Mouse (Mus musculus): Measurements from ENCODE around the gene Myo3b. TPM values are rescaled to one million over a fixed set of nuclear protein-coding genes. Genes with fewer than 3 reads are reported as not detected.

The Myo3b gene
- polyA plus RNA-seq, 1 experiment from 2014 or later = not detected

DNA sequence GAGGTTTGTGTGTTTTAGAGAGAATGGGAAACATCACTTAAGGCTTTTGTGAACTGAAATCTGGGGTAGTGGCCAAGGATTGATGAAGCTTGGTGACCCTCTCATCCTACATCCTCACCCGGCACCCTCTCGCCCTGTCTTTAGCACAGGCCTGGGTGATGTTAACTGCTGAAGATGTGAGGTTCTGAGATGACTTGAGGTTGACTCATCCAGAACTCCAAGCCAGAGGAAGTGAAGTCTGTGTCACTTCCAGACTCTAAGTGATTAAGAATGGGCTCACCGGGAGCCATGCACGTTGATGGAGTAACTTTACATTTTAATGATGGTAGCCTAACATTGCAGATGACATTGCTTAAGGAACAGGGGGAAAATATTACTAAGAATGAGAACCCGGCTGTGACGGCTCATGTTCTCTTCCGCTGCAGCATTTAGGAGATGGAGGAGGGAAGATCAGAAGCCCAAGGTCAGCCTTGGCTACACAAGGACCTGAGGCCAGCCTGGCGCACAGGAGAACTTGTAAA is 143.3 kb downstream of the Myo3b start:
- H3K4me1 ChIP-seq = no peaks in the 10 kb centered on the region
- DNase-seq (ENCODE audit: low spot score) = no peak
- H3K4me3 ChIP-seq = no peak overlapping the region
- H3K27me3 ChIP-seq (ENCODE audit: low read depth, poor library complexity, severe bottlenecking) = no peaks in the 10 kb centered on the region
- WGBS = 96% methylated on average over 8 of the region's 8 CpGs
- H3K9me3 ChIP-seq (replicated peaks) = no peaks in the 10 kb centered on the region
- no peak overlapping the region for H3K27ac ChIP-seq
- H3K36me3 ChIP-seq = no peaks in the 10 kb centered on the region

- Histone ChIP-seq H3K9me3 (replicated peaks) (no peaks in the 10 kb centered on the region), H3K4me3 (no peak overlapping the region), H3K27me3 (ENCODE audit: low read depth, poor library complexity, severe bottlenecking) (no peaks in the 10 kb centered on the region), H3K36me3 (no peaks in the 10 kb centered on the region), H3K27ac (no peak overlapping the region), H3K4me1 (no peaks in the 10 kb centered on the region)
- WGBS = 79% methylated on average over 6 of the region's 6 CpGs
- DNase-seq (ENCODE audit: low spot score) = no peak
Observed at GRCm38 (mm10) chr2:70187040-70187439, 148.1 kb downstream of the Myo3b start.

- no peak for DNase-seq (ENCODE audit: low spot score)
- 87% methylated on average over 9 of the region's 9 CpGs for WGBS
- H3K27ac ChIP-seq = no peak overlapping the region
- no peak overlapping the region for H3K4me3 ChIP-seq
- H3K27me3 ChIP-seq (ENCODE audit: low read depth, poor library complexity, severe bottlenecking) = no peaks in the 10 kb centered on the region
- no peaks in the 10 kb centered on the region for H3K4me1 ChIP-seq
- no peaks in the 10 kb centered on the region for H3K9me3 ChIP-seq (replicated peaks)
- no peaks in the 10 kb centered on the region for H3K36me3 ChIP-seq
Observed at GRCm38 (mm10) chr2:70195418-70196248, 156.7 kb downstream of the Myo3b start.

GRCm38 (mm10) chr2:70201796-70202555 is 163.1 kb downstream of the Myo3b start:
- H3K4me3 ChIP-seq = no peak overlapping the region
- H3K27ac ChIP-seq = no peak overlapping the region
- H3K4me1 ChIP-seq = peaks cover 13% of the 10 kb centered on the region
- DNase-seq (ENCODE audit: low spot score) = no peak
- no peaks in the 10 kb centered on the region for H3K36me3 ChIP-seq
- peaks cover 8% of the 10 kb centered on the region; the same call in 1 of the 2 replicates for H3K27me3 ChIP-seq (ENCODE audit: low read depth, poor library complexity, severe bottlenecking)
- no peaks in the 10 kb centered on the region for H3K9me3 ChIP-seq (replicated peaks)
- 41% methylated on average over 11 of the region's 11 CpGs for WGBS

GRCm38 (mm10) chr2:70202578-70203167 is 163.7 kb downstream of the Myo3b start:
- no peak overlapping the region for H3K27ac ChIP-seq
- 45% methylated on average over 8 of the region's 8 CpGs for WGBS
- peaks cover 13% of the 10 kb centered on the region for H3K4me1 ChIP-seq
- H3K9me3 ChIP-seq (replicated peaks) = no peaks in the 10 kb centered on the region
- DNase-seq (ENCODE audit: low spot score) = no peak
- H3K27me3 ChIP-seq (ENCODE audit: low read depth, poor library complexity, severe bottlenecking) = peaks cover 8% of the 10 kb centered on the region; the same call in 1 of the 2 replicates
- no peak overlapping the region for H3K4me3 ChIP-seq
- no peaks in the 10 kb centered on the region for H3K36me3 ChIP-seq

DNA sequence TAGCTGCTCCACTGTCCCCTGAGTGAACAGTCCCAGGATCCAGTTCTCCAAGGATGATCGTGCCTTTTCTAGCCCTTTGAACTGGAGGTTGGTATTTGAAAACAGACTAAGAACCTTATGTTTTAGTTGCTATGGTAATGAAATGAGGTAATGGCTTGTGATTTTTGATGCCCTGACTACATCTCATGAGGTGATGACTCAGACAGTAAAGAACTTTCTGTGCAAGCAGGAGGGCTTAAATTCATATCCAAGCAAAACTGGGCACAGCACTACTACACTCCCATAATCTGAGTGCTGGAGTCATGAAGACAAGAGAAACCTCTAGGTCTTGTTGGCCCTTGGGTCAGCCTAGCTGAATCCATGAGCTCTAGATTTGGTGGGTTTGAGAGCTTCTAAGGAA is 169.5 kb downstream of the Myo3b start:
- Histone ChIP-seq H3K4me3 (no peak overlapping the region), H3K9me3 (replicated peaks) (no peaks in the 10 kb centered on the region), H3K27ac (no peak overlapping the region), H3K27me3 (ENCODE audit: low read depth, poor library complexity, severe bottlenecking) (no peaks in the 10 kb centered on the region), H3K4me1 (no peaks in the 10 kb centered on the region), H3K36me3 (no peaks in the 10 kb centered on the region)
- WGBS = 95% methylated on average over 1 of the region's 1 CpGs
- DNase-seq (ENCODE audit: low spot score) = no peak

DNA sequence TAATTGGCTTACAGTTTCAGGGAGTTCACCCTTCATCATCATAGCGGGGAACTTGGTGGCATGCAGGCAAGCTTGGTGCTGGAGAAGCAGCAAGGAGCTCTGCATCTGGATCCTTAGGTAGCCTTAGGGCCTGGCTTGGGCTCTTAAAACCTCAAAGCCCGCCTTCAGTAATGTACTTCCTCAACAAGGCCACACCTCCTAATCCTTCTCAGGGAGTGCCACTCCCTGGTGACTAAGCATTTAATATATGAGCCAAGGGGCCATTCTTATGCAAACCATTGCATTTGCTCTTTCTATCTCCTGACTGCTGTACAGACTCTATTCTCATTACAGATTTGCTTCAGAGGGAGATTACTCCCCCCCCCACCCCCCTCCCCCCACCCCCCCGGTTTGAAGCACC is 170.9 kb downstream of the Myo3b start:
- Histone ChIP-seq H3K9me3 (replicated peaks) (no peaks in the 10 kb centered on the region), H3K27ac (no peak overlapping the region), H3K36me3 (no peaks in the 10 kb centered on the region), H3K4me3 (no peak overlapping the region), H3K4me1 (no peaks in the 10 kb centered on the region), H3K27me3 (ENCODE audit: low read depth, poor library complexity, severe bottlenecking) (no peaks in the 10 kb centered on the region)
- DNase-seq (ENCODE audit: low spot score) = no peak
- 96% methylated on average over 3 of the region's 3 CpGs for WGBS

DNA sequence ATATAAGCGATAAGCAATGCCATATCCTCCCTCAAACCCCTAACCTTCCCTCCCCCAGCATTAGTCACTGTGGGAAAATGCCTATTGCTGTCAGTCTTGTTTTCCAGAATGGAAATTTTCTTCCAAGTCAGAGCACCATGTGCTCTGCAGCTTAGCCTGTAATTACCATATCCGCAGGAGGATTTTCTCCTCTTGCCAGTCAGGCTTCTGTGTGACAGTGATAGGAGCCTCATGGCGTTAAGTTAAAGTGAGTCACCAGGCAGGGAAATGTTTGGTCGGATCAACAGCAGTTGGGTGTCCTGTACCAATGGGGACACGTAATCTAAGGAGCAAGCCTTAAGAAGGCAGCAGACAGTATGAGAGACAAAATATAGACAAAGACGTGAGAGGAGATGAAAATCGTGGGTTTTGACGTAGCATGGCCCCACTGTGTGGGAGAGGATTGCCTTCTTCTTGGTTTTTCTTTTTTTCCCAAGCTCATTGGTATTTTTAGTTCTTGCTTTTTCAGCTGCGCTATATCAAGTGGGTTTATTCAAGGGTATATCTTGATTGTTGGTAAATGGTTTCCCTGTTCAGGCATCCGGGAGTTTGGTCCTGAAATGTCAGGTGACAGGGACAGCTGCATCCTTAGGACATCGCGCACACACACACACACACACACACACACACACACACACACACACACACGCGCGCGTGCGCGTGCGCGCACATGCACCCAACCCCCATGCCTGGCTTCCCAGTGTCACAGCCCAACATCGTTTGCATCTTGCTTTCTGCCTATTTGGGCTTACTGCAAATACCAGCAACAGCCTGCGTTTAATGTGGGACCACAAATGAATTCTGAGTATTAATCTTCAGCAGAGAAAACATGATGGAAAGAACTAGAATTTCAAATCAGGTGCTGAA is 171.8 kb downstream of the Myo3b start:
- DNase-seq (ENCODE audit: low spot score) = no peak
- 86% methylated on average over 22 of the region's 22 CpGs for whole genome bisulfite sequencing
- no peak overlapping the region for H3K4me3 ChIP-seq
- no peaks in the 10 kb centered on the region for H3K9me3 ChIP-seq (replicated peaks)
- H3K27me3 ChIP-seq (ENCODE audit: low read depth, poor library complexity, severe bottlenecking) = no peaks in the 10 kb centered on the region
- no peaks in the 10 kb centered on the region for H3K4me1 ChIP-seq
- no peaks in the 10 kb centered on the region for H3K36me3 ChIP-seq
- no peak overlapping the region for H3K27ac ChIP-seq

GRCm38 (mm10) chr2:70214401-70214800 is 175.5 kb downstream of the Myo3b start:
- Histone ChIP-seq H3K27ac (no peak overlapping the region), H3K4me1 (peaks cover 13% of the 10 kb centered on the region; the same call in 1 of the 2 replicates), H3K9me3 (replicated peaks) (no peaks in the 10 kb centered on the region), H3K36me3 (no peaks in the 10 kb centered on the region), H3K4me3 (no peak overlapping the region), H3K27me3 (ENCODE audit: low read depth, poor library complexity, severe bottlenecking) (peaks cover 10% of the 10 kb centered on the region; the same call in 1 of the 2 replicates)
- WGBS = 82% methylated on average over 8 of the region's 8 CpGs
- DNase-seq (ENCODE audit: low spot score) = no peak

GRCm38 (mm10) chr2:70217800-70218199 is 178.9 kb downstream of the Myo3b start:
- peaks cover 33% of the 10 kb centered on the region; the same call in 1 of the 2 replicates for H3K27me3 ChIP-seq (ENCODE audit: low read depth, poor library complexity, severe bottlenecking)
- no peak overlapping the region for H3K27ac ChIP-seq
- H3K36me3 ChIP-seq = no peaks in the 10 kb centered on the region
- no peaks in the 10 kb centered on the region for H3K9me3 ChIP-seq (replicated peaks)
- no peak overlapping the region for H3K4me3 ChIP-seq
- no peak for DNase-seq (ENCODE audit: low spot score)
- 84% methylated on average over 3 of the region's 3 CpGs for WGBS
- H3K4me1 ChIP-seq = peaks cover 30% of the 10 kb centered on the region

DNA sequence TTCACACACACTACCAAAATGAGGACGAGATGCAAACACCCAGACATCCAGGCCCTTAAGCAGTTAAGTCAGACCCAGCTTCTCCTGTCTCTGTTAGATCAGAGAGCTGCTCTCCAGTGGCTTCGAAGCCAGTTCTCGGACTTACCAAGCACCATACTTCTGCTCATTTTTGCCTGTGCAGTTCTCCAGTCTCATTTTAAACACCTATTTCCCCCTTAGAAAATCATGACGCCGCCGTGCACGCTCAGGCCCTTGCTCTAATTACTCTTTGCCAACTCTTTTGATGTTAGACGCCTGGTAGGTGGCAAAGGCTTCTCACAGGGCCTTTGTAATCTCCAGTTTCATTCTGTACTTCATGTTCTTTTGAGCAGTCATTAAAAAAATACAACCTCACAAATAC is 179.5 kb downstream of the Myo3b start:
- peaks cover 36% of the 10 kb centered on the region; the same call in 1 of the 2 replicates for H3K27me3 ChIP-seq (ENCODE audit: low read depth, poor library complexity, severe bottlenecking)
- H3K9me3 ChIP-seq (replicated peaks) = no peaks in the 10 kb centered on the region
- no peaks in the 10 kb centered on the region for H3K36me3 ChIP-seq
- peaks cover 35% of the 10 kb centered on the region for H3K4me1 ChIP-seq
- no peak for DNase-seq (ENCODE audit: low spot score)
- no peak overlapping the region for H3K27ac ChIP-seq
- 53% methylated on average over 8 of the region's 8 CpGs for WGBS
- H3K4me3 ChIP-seq = no peak overlapping the region

DNA sequence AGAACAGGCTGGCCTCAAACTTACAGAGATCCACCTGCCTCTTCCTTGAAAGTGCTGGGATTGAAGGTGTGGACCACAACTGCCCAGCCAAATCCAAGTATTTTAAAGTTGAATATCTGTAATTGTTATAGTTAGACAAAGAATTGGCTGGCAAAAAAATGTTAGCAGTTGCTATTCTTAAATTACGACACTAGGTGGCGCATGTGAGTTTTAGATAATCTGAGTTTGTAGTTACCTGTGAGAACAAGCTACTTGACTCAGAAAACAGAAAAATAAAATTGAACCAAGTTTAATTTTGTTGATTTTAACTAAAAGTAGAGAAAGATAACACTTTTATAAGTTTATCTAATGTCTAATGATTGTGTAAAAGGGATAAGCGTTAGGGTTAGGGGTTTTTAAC is 187.8 kb downstream of the Myo3b start:
- WGBS = 14% methylated on average over 3 of the region's 3 CpGs
- Histone ChIP-seq H3K4me3 (no peak overlapping the region), H3K27me3 (ENCODE audit: low read depth, poor library complexity, severe bottlenecking) (peaks cover 33% of the 10 kb centered on the region), H3K9me3 (replicated peaks) (no peaks in the 10 kb centered on the region), H3K27ac (no peak overlapping the region), H3K36me3 (no peaks in the 10 kb centered on the region), H3K4me1 (peaks cover 16% of the 10 kb centered on the region)
- DNase-seq (ENCODE audit: low spot score) = no peak

Measured in limb, embryonic 10.5 days (tissue).